Mouse (Mus musculus) lung, postnatal 0 days (tissue): ENCODE data around the gene St6galnac3. TPM values are rescaled to one million over a fixed set of nuclear protein-coding genes. Genes with fewer than 3 reads are reported as not detected.

Experiments used
- ATAC-seq: fragments of 200-750 bp; cut with Nextera tagmentation; 2 replicates; pipeline ENCODE4 v1.8.0; 2017; ENCODE audit warnings: moderate library complexity
- DNase-seq: peaks from one replicate; pipeline ENCODE4 v3.0.0-alpha.2; 2016; ENCODE audit warnings: low spot score
- H3K27ac ChIP-seq: fragments of 300-500 bp; sonication (generic); 2 replicates; pipeline ENCODE4 v1.5.1; 2014; ENCODE audit warnings: antibody characterized with exemption, mild to moderate bottlenecking, low read length, mixed read lengths
- H3K27me3 ChIP-seq: fragments of 300-500 bp; sonication (generic); replicated peaks from 2 replicates; pipeline ENCODE4 v1.6.1; 2014; ENCODE audit warnings: low read length, mixed read lengths; ENCODE audit not compliant: insufficient read depth
- H3K36me3 ChIP-seq: fragments of 300-500 bp; sonication (generic); 2 replicates; pipeline ENCODE4 v1.6.1; 2014; ENCODE audit warnings: low read length, mixed read lengths; ENCODE audit not compliant: insufficient read depth
- H3K4me1 ChIP-seq: fragments of 300-500 bp; sonication (generic); 2 replicates; pipeline ENCODE4 v1.6.1; 2014; ENCODE audit warnings: antibody characterized with exemption, low read depth, low read length, mixed read lengths; ENCODE audit not compliant: insufficient read depth
- H3K4me2 ChIP-seq: fragments of 300-500 bp; sonication (generic); replicated peaks from 2 replicates; pipeline ENCODE4 v1.6.1; 2014; ENCODE audit warnings: low read depth, mild to moderate bottlenecking, low read length, moderate library complexity, mixed read lengths
- H3K4me3 ChIP-seq: fragments of 300-500 bp; sonication (generic); 2 replicates; pipeline ENCODE4 v1.5.1; 2014; ENCODE audit warnings: low read depth, low read length
- H3K9ac ChIP-seq: fragments of 300-500 bp; sonication (generic); replicated peaks from 2 replicates; pipeline ENCODE4 v1.6.1; 2014; ENCODE audit warnings: low read depth, mild to moderate bottlenecking
- H3K9me3 ChIP-seq: fragments of 300-500 bp; sonication (generic); 2 replicates; pipeline ENCODE4 v1.6.1; 2016; ENCODE audit warnings: low read length, mixed read lengths
- CTCF ChIP-seq: IDR thresholded peaks from 2 replicates; pipeline ENCODE4 v1.5.1; 2016; ENCODE audit warnings: antibody characterized with exemption, mild to moderate bottlenecking
- EP300 ChIP-seq: IDR thresholded peaks from 2 replicates; pipeline ENCODE4 v1.6.1; 2016; ENCODE audit warnings: antibody characterized with exemption, mild to moderate bottlenecking, control low read depth
- WGBS: fragments of 180-500 bp; shearing (Covaris S2); extraction: QIAGEN DNeasy Blood & Tissue Kit; methylation state at CpG from one replicate; pipeline ENCODE4 v1.1.7; 2014; 5-methylcytosine and 5-hydroxymethylcytosine counted together
- polyA plus RNA-seq: library from polyadenylated mRNA; unstranded; fragments of >200 nt; fragmentation: Nextera tagmentation; extraction: Ambion mirVana; gene quantifications from 2 replicates; pipeline ENCODE4 v1.2.1, GENCODE M21; 2015

St6galnac3 gene
- polyA plus RNA-seq, 1 experiment from 2014 or later = 12.9 TPM

- no peak overlapping the region for H3K27ac ChIP-seq
- ATAC-seq (no peak), DNase-seq (no peak)
- no peak for TF ChIP-seq CTCF
- TF ChIP-seq EP300 = no peak
- H3K4me1 ChIP-seq = peaks cover 4% of the 10 kb centered on the region; the same call in 1 of the 2 replicates
- H3K9me3 ChIP-seq = no peaks in the 10 kb centered on the region
- H3K36me3 ChIP-seq = no peaks in the 10 kb centered on the region
- 66% methylated on average over 13 of the region's 13 CpGs for WGBS
- H3K4me3 ChIP-seq = no peak overlapping the region
- no peaks in the 10 kb centered on the region for H3K27me3 ChIP-seq
- H3K4me2 ChIP-seq = no peak overlapping the region
- no peak overlapping the region for H3K9ac ChIP-seq
These were observed 11.0 kb upstream of the St6galnac3 start for GRCm38 (mm10) chr3:153735796-153736549.

GRCm38 (mm10) chr3:153734741-153735140, 9.8 kb upstream of the St6galnac3 start:
- Histone ChIP-seq H3K9me3 (no peaks in the 10 kb centered on the region), H3K27ac (no peak overlapping the region), H3K4me3 (no peak overlapping the region), H3K9ac (no peak overlapping the region), H3K36me3 (no peaks in the 10 kb centered on the region), H3K27me3 (no peaks in the 10 kb centered on the region), H3K4me2 (no peak overlapping the region), H3K4me1 (peaks cover 4% of the 10 kb centered on the region; the same call in 1 of the 2 replicates)
- TF ChIP-seq EP300 (no peak), CTCF (no peak)
- WGBS = 78% methylated on average over 10 of the region's 10 CpGs
- no peak for ATAC-seq
- no peak for DNase-seq

GRCm38 (mm10) chr3:153733364-153734159, 8.6 kb upstream of the St6galnac3 start:
- H3K27ac ChIP-seq = no peak overlapping the region
- H3K4me2 ChIP-seq = no peak overlapping the region
- ATAC-seq = peak; percentile 28; the same call in 1 of the 2 replicates
- H3K27me3 ChIP-seq = no peaks in the 10 kb centered on the region
- no peak for TF ChIP-seq CTCF
- no peak for TF ChIP-seq EP300
- H3K4me1 ChIP-seq = peaks cover 4% of the 10 kb centered on the region; the same call in 1 of the 2 replicates
- WGBS = 89% methylated on average over 4 of the region's 4 CpGs
- H3K4me3 ChIP-seq = no peak overlapping the region
- H3K36me3 ChIP-seq = no peaks in the 10 kb centered on the region
- H3K9ac ChIP-seq = no peak overlapping the region
- DNase-seq = no peak
- H3K9me3 ChIP-seq = no peaks in the 10 kb centered on the region

- H3K9me3 ChIP-seq = no peaks in the 10 kb centered on the region
- no peak for TF ChIP-seq EP300
- TF ChIP-seq CTCF = no peak
- no peak overlapping the region for H3K4me3 ChIP-seq
- H3K9ac ChIP-seq = no peak overlapping the region
- no peak for ATAC-seq
- H3K4me2 ChIP-seq = no peak overlapping the region
- H3K4me1 ChIP-seq = peaks cover 4% of the 10 kb centered on the region; the same call in 1 of the 2 replicates
- WGBS = 40% methylated on average over 6 of the region's 6 CpGs
- H3K27me3 ChIP-seq = no peaks in the 10 kb centered on the region
- peak; percentile 22 for DNase-seq
- no peak overlapping the region for H3K27ac ChIP-seq
- H3K36me3 ChIP-seq = no peaks in the 10 kb centered on the region
These were observed 7.8 kb upstream of the St6galnac3 start for GRCm38 (mm10) chr3:153732749-153733148.

GRCm38 (mm10) chr3:153732035-153732434, 7.1 kb upstream of the St6galnac3 start:
- no peaks in the 10 kb centered on the region for H3K36me3 ChIP-seq
- H3K4me2 ChIP-seq = no peak overlapping the region
- H3K27ac ChIP-seq = no peak overlapping the region
- H3K9me3 ChIP-seq = no peaks in the 10 kb centered on the region
- peaks cover 4% of the 10 kb centered on the region; the same call in 1 of the 2 replicates for H3K4me1 ChIP-seq
- TF ChIP-seq CTCF = no peak
- TF ChIP-seq EP300 = 0 out of 2 replicates have a peak, but pooled peaks have one; percentile 32
- no peak overlapping the region for H3K9ac ChIP-seq
- 19% methylated on average over 6 of the region's 6 CpGs for WGBS
- ATAC-seq (peak; percentile 23; the same call in 1 of the 2 replicates), DNase-seq (peak; percentile 46)
- H3K4me3 ChIP-seq = no peak overlapping the region
- no peaks in the 10 kb centered on the region for H3K27me3 ChIP-seq

GRCm38 (mm10) chr3:153728577-153728976, 3.6 kb upstream of the St6galnac3 start:
- DNase-seq (no peak), ATAC-seq (no peak)
- Histone ChIP-seq H3K4me1 (peaks cover 10% of the 10 kb centered on the region; the same call in 1 of the 2 replicates), H3K27ac (no peak overlapping the region), H3K27me3 (no peaks in the 10 kb centered on the region), H3K9me3 (no peaks in the 10 kb centered on the region), H3K4me3 (no peak overlapping the region), H3K9ac (no peak overlapping the region), H3K36me3 (no peaks in the 10 kb centered on the region), H3K4me2 (no peak overlapping the region)
- TF ChIP-seq EP300 (no peak), CTCF (no peak)
